Mouse (Mus musculus) heart, embryonic 13.5 days (tissue): ENCODE results near the gene Pou3f1. TPM values are rescaled to one million over a fixed set of nuclear protein-coding genes. Genes with fewer than 3 reads are reported as not detected.

Source experiments
- ATAC-seq: fragments of 200-750 bp; cut with Nextera tagmentation; 2 replicates; pipeline ENCODE4 v1.8.0; 2017; ENCODE audit warnings: moderate TSS enrichment; ENCODE audit not compliant: insufficient number of reproducible peaks, low FRiP score, low TSS enrichment; ENCODE audit errors: extremely low read depth
- H3K27ac ChIP-seq: fragments of 300-500 bp; sonication (generic); replicated peaks from 2 replicates; pipeline ENCODE4 v1.5.1; 2015; ENCODE audit warnings: moderate library complexity, mild to moderate bottlenecking, inconsistent platforms
- H3K27me3 ChIP-seq: fragments of 300-500 bp; sonication (generic); replicated peaks from 2 replicates; pipeline ENCODE4 v1.6.1; 2015; ENCODE audit warnings: mild to moderate bottlenecking, inconsistent platforms
- H3K36me3 ChIP-seq: fragments of 300-500 bp; sonication (generic); 2 replicates; pipeline ENCODE4 v1.6.1; 2015; ENCODE audit warnings: mild to moderate bottlenecking, inconsistent platforms
- H3K4me1 ChIP-seq: fragments of 300-500 bp; sonication (generic); 2 replicates; pipeline ENCODE4 v1.6.1; 2015; ENCODE audit warnings: inconsistent platforms
- H3K4me2 ChIP-seq: fragments of 300-500 bp; sonication (generic); 2 replicates; pipeline ENCODE4 v1.6.1; 2015; ENCODE audit warnings: inconsistent platforms, mild to moderate bottlenecking, moderate library complexity
- H3K4me3 ChIP-seq: fragments of 300-500 bp; sonication (generic); 2 replicates; pipeline ENCODE4 v1.5.1; 2015; ENCODE audit warnings: moderate library complexity, mild to moderate bottlenecking, inconsistent platforms
- H3K9ac ChIP-seq: fragments of 300-500 bp; sonication (generic); 2 replicates; pipeline ENCODE4 v1.6.1; 2015; ENCODE audit warnings: inconsistent platforms, mild to moderate bottlenecking, moderate library complexity
- H3K9me3 ChIP-seq: fragments of 300-500 bp; sonication (generic); 2 replicates; pipeline ENCODE4 v1.6.1; 2016; ENCODE audit warnings: inconsistent platforms
- WGBS: fragments of 180-500 bp; shearing (Covaris S2); methylation state at CpG from one replicate; pipeline ENCODE4 v1.1.7; 2015; ENCODE audit warnings: mixed read lengths; 5-methylcytosine and 5-hydroxymethylcytosine counted together
- polyA plus RNA-seq: library from polyadenylated mRNA; unstranded; fragments of >200 nt; fragmentation: Nextera tagmentation; extraction: Ambion mirVana; gene quantifications from 2 replicates; pipeline ENCODE4 v1.2.1, GENCODE M21; 2015

Gene Pou3f1
- polyA plus RNA-seq, 1 experiment from 2014 or later: 0.15 TPM

DNA sequence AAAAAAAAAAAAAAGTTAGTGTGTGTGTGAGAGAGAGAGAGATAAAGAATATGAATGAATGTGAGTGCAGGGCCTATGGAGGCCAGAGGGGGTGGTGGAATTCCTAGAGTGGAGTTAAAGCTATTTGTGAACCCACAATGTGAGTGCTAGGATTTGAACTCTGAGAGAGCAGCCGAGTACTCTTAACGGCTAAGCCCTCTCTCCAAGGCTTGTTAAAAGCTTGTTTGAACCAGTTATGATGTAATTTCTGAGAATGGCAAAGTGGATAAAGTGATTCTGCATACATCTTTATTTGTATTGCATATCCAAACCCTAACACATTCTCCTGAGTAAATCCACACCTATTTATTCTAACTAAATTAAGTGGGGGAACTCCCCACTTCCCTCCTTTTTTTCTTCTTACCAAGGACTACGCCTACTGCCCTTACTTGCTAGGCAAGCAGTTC lies 35.8 kb downstream of the Pou3f1 start:
- no peak for ATAC-seq

DNA sequence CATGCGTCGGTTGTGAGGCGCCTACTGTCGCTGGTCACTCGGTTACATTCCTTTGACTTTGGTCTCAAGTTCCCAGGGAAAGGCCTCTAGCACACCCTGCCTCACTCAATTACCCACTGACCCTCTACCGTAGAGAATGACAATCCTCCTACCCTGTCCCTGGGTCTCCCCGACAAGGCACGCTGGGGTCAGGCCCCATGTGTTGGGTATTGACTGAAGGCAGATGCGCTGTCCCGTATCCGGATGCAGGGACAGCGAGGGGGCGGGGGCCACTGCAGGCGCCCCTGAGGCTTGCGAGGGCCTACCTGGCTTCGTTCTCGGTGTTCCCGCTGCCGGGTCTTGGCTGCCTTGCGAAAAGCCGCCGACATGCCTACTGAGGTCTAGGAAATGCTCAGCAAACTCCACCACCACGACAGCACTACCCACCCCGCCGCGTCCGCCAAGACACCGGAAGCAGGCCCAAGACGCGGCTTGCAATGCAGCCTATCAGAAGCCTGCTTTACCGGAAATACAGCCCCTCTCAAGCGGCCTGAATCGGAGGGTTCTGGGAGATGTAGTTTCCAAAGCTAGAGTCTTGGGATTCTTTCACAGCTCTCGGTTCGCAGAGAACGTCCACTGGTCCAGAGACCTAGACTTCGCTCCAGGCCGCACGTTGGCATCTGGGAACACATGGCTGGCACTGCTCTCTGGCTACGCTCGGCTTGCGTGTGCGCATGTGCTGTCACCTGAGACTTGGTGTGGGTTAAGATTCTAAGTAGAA lies 36.7 kb downstream of the Pou3f1 start, which contains the start of gene Utp11:
TSS of gene Utp11 (minus strand) at position 466 of the 760 bp plus-strand sequence.
- Histone ChIP-seq H3K27me3 (peaks cover 13% of the 10 kb centered on the region), H3K27ac (peak within 1 kb of the TSS; percentile 74), H3K9ac (peak within 1 kb of the TSS; percentile 92), H3K4me3 (peak within 1 kb of the TSS; percentile 79), H3K36me3 (peaks cover 15% of the 10 kb centered on the region; the same call in 1 of the 2 replicates), H3K9me3 (no peaks in the 10 kb centered on the region), H3K4me1 (peaks cover 26% of the 10 kb centered on the region), H3K4me2 (peak within 1 kb of the TSS; percentile 86)
- WGBS: 1% methylated on average over 43 of the region's 43 CpGs
- peak; percentile 89 for ATAC-seq

More for the DNA sequence above, 35.8 kb downstream of the Pou3f1 start:
- H3K4me1 ChIP-seq: peaks cover 26% of the 10 kb centered on the region
- H3K9me3 ChIP-seq: no peaks in the 10 kb centered on the region
- peak overlapping the region; percentile 92 for H3K9ac ChIP-seq
- peaks cover 13% of the 10 kb centered on the region for H3K27me3 ChIP-seq
- H3K4me3 ChIP-seq: peak overlapping the region; percentile 79
- peaks cover 21% of the 10 kb centered on the region for H3K36me3 ChIP-seq
- H3K27ac ChIP-seq: no peak overlapping the region
- WGBS: 54% methylated on average over 3 of the region's 3 CpGs
- H3K4me2 ChIP-seq: peak overlapping the region; percentile 86

DNA sequence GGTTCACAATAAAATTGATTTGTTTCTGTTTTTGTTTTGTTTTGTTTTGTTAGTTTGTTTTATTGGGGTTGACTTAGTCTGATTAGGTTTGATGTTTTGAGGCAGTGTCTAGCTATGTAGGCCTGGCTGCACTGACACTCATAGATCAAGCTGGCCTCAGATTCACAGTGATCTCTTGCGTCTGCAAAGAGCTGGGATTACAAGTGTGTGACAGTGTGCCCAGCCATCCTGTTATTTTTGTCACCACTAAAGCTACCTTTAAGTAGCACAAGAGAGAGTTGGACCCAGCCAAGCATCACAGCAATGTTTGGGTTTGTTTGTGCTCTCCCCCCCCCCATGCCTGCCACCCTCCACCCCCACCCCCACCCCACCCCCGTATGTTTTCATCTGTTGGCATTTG lies 38.0 kb downstream of the Pou3f1 start:
- no peak overlapping the region for H3K4me2 ChIP-seq
- WGBS: 52% methylated on average over 2 of the region's 2 CpGs
- no peak overlapping the region for H3K9ac ChIP-seq
- peaks cover 28% of the 10 kb centered on the region for H3K4me1 ChIP-seq
- H3K36me3 ChIP-seq: 0 out of 2 replicates have a peak, but pooled peaks cover 3% of the 10 kb centered on the region
- no peaks in the 10 kb centered on the region for H3K9me3 ChIP-seq
- ATAC-seq: no peak
- peaks cover 13% of the 10 kb centered on the region for H3K27me3 ChIP-seq
- H3K27ac ChIP-seq: no peak overlapping the region
- no peak overlapping the region for H3K4me3 ChIP-seq

GRCm38 (mm10) chr4:124695786-124696516 lies 39.3 kb downstream of the Pou3f1 start:
- H3K9ac ChIP-seq: peak overlapping the region; percentile 33
- WGBS: 17% methylated on average over 18 of the region's 18 CpGs
- no peaks in the 10 kb centered on the region for H3K36me3 ChIP-seq
- H3K9me3 ChIP-seq: no peaks in the 10 kb centered on the region
- H3K27me3 ChIP-seq: peaks cover 13% of the 10 kb centered on the region
- H3K4me2 ChIP-seq: peak overlapping the region; percentile 22
- no peak overlapping the region for H3K27ac ChIP-seq
- peak overlapping the region; percentile 8; the same call in 1 of the 2 replicates for H3K4me3 ChIP-seq
- peaks cover 32% of the 10 kb centered on the region for H3K4me1 ChIP-seq
- ATAC-seq: no peak

- peaks cover 47% of the 10 kb centered on the region for H3K4me1 ChIP-seq
- H3K4me2 ChIP-seq: peak overlapping the region; percentile 94
- ATAC-seq: no peak
- H3K27ac ChIP-seq: peak overlapping the region; percentile 85
- WGBS: 19% methylated on average over 6 of the region's 6 CpGs
- H3K9me3 ChIP-seq: no peaks in the 10 kb centered on the region
- no peaks in the 10 kb centered on the region for H3K36me3 ChIP-seq
- peak overlapping the region; percentile 91 for H3K4me3 ChIP-seq
- peak overlapping the region; percentile 98; the same call in 1 of the 2 replicates for H3K9ac ChIP-seq
- H3K27me3 ChIP-seq: peaks cover 13% of the 10 kb centered on the region
These were observed 43.2 kb downstream of the Pou3f1 start for GRCm38 (mm10) chr4:124699791-124700190.

DNA sequence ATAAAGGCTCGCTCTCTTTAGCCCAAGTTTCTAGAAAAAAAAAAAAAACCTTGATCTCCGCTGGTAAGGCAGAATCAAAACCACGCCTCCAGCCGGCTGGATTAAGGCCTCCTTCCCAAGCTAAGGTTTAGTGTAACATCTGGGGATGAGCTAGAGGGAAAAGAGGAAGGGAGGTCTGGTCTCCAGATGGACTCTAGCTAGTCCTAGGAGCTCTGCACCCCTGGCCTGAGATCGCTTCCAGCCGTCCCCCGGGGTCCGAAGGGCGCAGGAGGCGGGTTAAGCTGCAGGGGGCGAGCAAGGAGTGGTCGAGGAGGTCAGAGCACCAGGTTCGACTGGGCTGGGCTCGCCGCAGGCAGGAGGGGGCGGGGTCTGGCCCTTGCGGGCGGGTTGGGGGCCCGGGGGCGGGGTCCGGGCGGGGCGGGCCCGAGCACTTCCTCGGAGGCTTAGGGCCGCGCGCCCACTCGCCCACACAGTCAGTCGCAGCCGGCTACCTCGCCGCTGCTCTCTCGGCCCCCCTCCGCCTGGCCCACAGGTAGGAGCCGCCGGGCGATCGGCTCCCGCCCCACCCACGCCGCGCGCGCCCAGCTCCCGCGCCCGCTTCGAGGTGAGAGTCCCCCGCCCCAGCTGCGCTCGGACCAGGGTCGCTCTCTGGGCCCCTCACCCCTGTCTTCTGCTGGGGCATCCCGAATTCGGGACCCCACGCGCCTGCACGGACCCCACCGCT lies 43.8 kb downstream of the Pou3f1 start, which contains the start of gene Fhl3:
TSS of gene Fhl3 (plus strand) at position 454 of the 724 bp plus-strand sequence.
- H3K9ac ChIP-seq: peak within 1 kb of the TSS; percentile 98
- H3K4me3 ChIP-seq: peak within 1 kb of the TSS; percentile 91
- peak within 1 kb of the TSS; percentile 94 for H3K4me2 ChIP-seq
- H3K27ac ChIP-seq: peak within 1 kb of the TSS; percentile 85
- H3K36me3 ChIP-seq: peaks cover under 1% of the 10 kb centered on the region; the same call in 1 of the 2 replicates
- H3K4me1 ChIP-seq: peaks cover 53% of the 10 kb centered on the region
- peaks cover 10% of the 10 kb centered on the region for H3K27me3 ChIP-seq
- peak; percentile 72 for ATAC-seq
- H3K9me3 ChIP-seq: no peaks in the 10 kb centered on the region
- 1% methylated on average over 47 of the region's 59 CpGs for WGBS

DNA sequence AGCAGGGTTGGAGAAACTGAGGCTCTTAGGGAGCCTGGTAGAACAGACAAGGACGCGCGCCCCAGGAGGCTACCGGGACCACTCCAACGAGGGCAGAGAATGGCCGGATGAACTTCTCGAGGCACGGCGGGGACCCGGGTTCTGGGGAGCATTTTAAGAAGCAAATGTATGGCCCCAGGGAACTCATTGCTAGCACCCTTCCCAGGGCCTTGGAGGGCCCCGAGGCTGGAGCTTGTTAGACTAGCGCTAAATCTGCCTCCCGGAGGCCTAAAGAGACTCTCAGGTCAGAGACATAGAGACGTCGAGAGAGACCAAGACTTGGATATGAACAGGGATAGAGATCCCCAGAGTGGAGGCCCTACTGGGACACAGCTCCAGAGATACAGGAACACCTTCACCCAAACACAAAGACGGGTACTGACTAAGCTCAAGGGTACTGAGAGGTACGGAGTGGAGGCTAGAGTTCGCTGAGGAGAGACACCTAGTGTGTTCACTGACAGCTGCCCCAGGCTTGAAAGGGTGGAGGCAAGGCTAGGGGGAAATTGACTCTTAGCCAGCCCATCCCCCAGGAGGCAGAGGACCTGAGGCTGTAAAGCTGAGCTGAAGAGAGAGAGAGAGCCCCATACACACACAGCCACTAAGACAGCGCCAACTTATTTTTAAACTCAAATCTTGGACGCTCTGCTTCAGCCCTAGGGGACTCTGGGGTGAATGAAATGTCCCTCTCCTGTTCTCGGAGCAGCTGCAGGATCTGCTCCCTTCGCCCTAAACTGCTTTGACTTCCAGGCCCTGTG lies 44.6 kb downstream of the Pou3f1 start:
- Histone ChIP-seq H3K4me1 (peaks cover 58% of the 10 kb centered on the region), H3K27me3 (peaks cover 2% of the 10 kb centered on the region)
- 2% methylated on average over 22 of the region's 22 CpGs for WGBS

DNA sequence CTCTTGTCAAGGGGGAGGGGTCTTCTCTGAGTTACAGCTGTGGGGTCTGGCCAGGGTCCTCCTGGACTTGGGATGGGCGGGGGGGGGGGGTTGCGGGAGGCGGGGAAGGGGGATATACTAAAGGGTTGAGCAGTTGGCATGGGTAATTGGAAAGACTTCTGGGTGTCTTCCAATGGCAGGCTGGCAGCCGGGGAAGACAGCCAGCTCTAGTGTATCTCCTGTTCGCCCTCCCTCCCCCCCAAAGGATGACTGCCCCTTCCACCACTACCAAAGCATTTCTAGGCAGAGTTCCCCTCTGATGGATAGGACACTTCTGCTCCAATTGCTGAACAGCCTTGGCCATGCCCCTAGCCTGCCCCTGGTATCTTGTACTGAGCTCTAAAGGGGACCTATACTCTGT lies 45.3 kb downstream of the Pou3f1 start:
- Histone ChIP-seq H3K27ac (peak overlapping the region; percentile 85), H3K27me3 (no peaks in the 10 kb centered on the region), H3K9ac (peak overlapping the region; percentile 98), H3K4me1 (peaks cover 58% of the 10 kb centered on the region), H3K9me3 (no peaks in the 10 kb centered on the region), H3K4me2 (peak overlapping the region; percentile 94), H3K4me3 (peak overlapping the region; percentile 91), H3K36me3 (peaks cover 15% of the 10 kb centered on the region)
- WGBS: 31% methylated on average over 4 of the region's 5 CpGs
- no peak for ATAC-seq

More for the DNA sequence above, 44.6 kb downstream of the Pou3f1 start:
- peaks cover 8% of the 10 kb centered on the region for H3K36me3 ChIP-seq
- no peak for ATAC-seq
- H3K4me2 ChIP-seq: peak overlapping the region; percentile 94
- peak overlapping the region; percentile 91 for H3K4me3 ChIP-seq
- no peaks in the 10 kb centered on the region for H3K9me3 ChIP-seq
- peak overlapping the region; percentile 98 for H3K9ac ChIP-seq
- peak overlapping the region; percentile 85 for H3K27ac ChIP-seq

- Histone ChIP-seq H3K36me3 (peaks cover 25% of the 10 kb centered on the region), H3K4me3 (peak overlapping the region; percentile 29), H3K9ac (peak overlapping the region; percentile 76), H3K27me3 (no peaks in the 10 kb centered on the region), H3K27ac (peak overlapping the region; percentile 95), H3K4me2 (peak overlapping the region; percentile 94), H3K4me1 (peaks cover 69% of the 10 kb centered on the region), H3K9me3 (no peaks in the 10 kb centered on the region)
- no peak for ATAC-seq
- WGBS: 7% methylated on average over 2 of the region's 2 CpGs
These were observed 46.8 kb downstream of the Pou3f1 start for GRCm38 (mm10) chr4:124703406-124703805.
